Mouse (Mus musculus) heart, postnatal 0 days (tissue): Measurements from ENCODE around the gene Bcl2l14.

ENCODE experiments used
- CTCF ChIP-seq: IDR thresholded peaks from 2 replicates; pipeline ENCODE4 v1.5.1; 2016; ENCODE audit warnings: antibody characterized with exemption, control low read depth, low read depth
- EP300 ChIP-seq: IDR thresholded peaks from 2 replicates; pipeline ENCODE4 v1.6.1; 2016; ENCODE audit warnings: antibody characterized with exemption, low read depth

- TF ChIP-seq CTCF, result no peak
- no peak for TF ChIP-seq EP300
Measured at GRCm38 (mm10) chr6:134353751-134354150, 42.4 kb upstream of the Bcl2l14 start.
